Mouse (Mus musculus): ENCODE data around the gene Rims3. TPM values are rescaled to one million over a fixed set of nuclear protein-coding genes. Genes with fewer than 3 reads are reported as not detected.

Rims3 gene
- polyA plus RNA-seq, 2 experiments from 2014 or later = 0.68 to 0.99 TPM

Other genes with a start within 250 kb of the Rims3 start
- gene Cited4, start 188.2 kb upstream of the Rims3 start, polyA plus RNA-seq (2017; shearing (Covaris generic)) = under 1 TPM in 1 of 2 experiments, not detected in 1; 0.62 TPM
- gene Kcnq4, start 106.2 kb upstream of the Rims3 start, polyA plus RNA-seq (2017; shearing (Covaris generic)) = not detected
- gene Nfyc, start 23.2 kb upstream of the Rims3 start, polyA plus RNA-seq (2017; shearing (Covaris generic)) = 10 to 100 TPM; 55.0 to 70.3 TPM
- 10 to 100 TPM; 28.2 to 30.5 TPM for gene Exo5, start 70.2 kb downstream of the Rims3 start, polyA plus RNA-seq (2017; shearing (Covaris generic))
- gene Zfp69, start 96.9 kb downstream of the Rims3 start, polyA plus RNA-seq (2017; shearing (Covaris generic)) = 1 to 10 TPM; 1.9 to 2.2 TPM
- 10 to 100 TPM; 32.5 to 39.1 TPM for gene Smap2, start 162.4 kb downstream of the Rims3 start, polyA plus RNA-seq (2017; shearing (Covaris generic))
- gene Col9a2, start 184.6 kb downstream of the Rims3 start, polyA plus RNA-seq (2017; shearing (Covaris generic)) = not detected
- gene Zmpste24, start 243.4 kb downstream of the Rims3 start, polyA plus RNA-seq (2017; shearing (Covaris generic)) = 10 to 100 TPM; 45.4 to 46.3 TPM